Mouse (Mus musculus): Measurements from ENCODE around the gene 2410004P03Rik.

DNA sequence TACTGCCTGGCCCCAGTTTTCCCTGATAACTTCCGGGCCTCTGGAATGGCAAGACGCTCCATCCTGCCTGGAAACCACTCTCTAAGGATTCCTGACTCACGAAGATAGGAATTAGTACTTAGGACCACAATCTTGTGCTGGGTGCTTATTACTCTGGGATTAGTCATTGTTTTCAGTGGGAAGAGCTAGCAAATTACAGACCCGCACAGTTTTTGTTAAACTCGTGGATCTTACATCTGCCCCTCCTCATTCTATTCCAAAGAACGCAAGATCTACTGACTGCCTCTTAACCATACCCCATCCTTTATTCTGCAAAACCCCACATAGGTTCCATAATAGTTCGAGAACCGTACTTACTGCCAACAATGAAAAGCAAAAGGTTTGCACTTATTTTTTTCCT is 45.6 kb upstream of the 2410004P03Rik start:
- TF ChIP-seq ELF1 (IDR thresholded peaks at IDR 0.05; ENCODE audit: low read depth, low read length) (no peak), ZNF384 (IDR thresholded peaks at IDR 0.05; ENCODE audit: low read depth, low read length) (no peak), EP300 (IDR thresholded peaks at IDR 0.05; ENCODE audit: low read length) (no peak), TCF12 (IDR thresholded peaks at IDR 0.05; ENCODE audit: low read depth, low read length) (no peak), CTCF (conservative IDR thresholded peaks at IDR 0.05 in 1 of 2, IDR thresholded peaks at IDR 0.05 in 1 of 2; ENCODE audit: low read depth in 2 of 2, low read length in 2 of 2) (no peak), ETS1 (conservative IDR thresholded peaks at IDR 0.05; ENCODE audit: low read depth, low read length) (no peak), POLR2AphosphoS2 (IDR thresholded peaks at IDR 0.05; ENCODE audit: low read depth, low read length) (no peak), PAX5 (IDR thresholded peaks at IDR 0.05; ENCODE audit: low read length) (no peak), POLR2A (IDR thresholded peaks at IDR 0.05; ENCODE audit: low read depth, low read length) (no peak), HCFC1 (IDR thresholded peaks at IDR 0.05; ENCODE audit: low read depth, low read length) (no peak), NRF1 (IDR thresholded peaks at IDR 0.05; ENCODE audit: low read depth, low read length) (no peak), MEF2A (IDR thresholded peaks at IDR 0.05; ENCODE audit: borderline replicate concordance, low read depth, low read length) (no peak)
